Mouse (Mus musculus): ENCODE data around the gene Tcp11.

- TF ChIP-seq POLR2A (IDR thresholded peaks at IDR 0.05; ENCODE audit: control insufficient read depth, extremely low read depth, insufficient read depth, low read length, poor library complexity) (no peak), CTCF (IDR thresholded peaks at IDR 0.05; ENCODE audit: borderline replicate concordance, control insufficient read depth, extremely low read depth, insufficient read depth, low read length, poor library complexity) (peak; percentile 64; the same call in 1 of the 2 replicates)
These were observed 25.9 kb upstream of the Tcp11 start for GRCm38 (mm10) chr17:28106352-28106751.
